Mouse (Mus musculus) hindlimb bud, embryonic 11.5 days (tissue): ENCODE measurements around the gene Rab11fip4.

Experiments
- DNase-seq: peaks from one replicate; pipeline ENCODE4 v3.0.0-alpha.2; 2012; ENCODE audit warnings: low read depth, low spot score; ENCODE audit errors: extremely low spot score

The Rab11fip4 gene

DNA sequence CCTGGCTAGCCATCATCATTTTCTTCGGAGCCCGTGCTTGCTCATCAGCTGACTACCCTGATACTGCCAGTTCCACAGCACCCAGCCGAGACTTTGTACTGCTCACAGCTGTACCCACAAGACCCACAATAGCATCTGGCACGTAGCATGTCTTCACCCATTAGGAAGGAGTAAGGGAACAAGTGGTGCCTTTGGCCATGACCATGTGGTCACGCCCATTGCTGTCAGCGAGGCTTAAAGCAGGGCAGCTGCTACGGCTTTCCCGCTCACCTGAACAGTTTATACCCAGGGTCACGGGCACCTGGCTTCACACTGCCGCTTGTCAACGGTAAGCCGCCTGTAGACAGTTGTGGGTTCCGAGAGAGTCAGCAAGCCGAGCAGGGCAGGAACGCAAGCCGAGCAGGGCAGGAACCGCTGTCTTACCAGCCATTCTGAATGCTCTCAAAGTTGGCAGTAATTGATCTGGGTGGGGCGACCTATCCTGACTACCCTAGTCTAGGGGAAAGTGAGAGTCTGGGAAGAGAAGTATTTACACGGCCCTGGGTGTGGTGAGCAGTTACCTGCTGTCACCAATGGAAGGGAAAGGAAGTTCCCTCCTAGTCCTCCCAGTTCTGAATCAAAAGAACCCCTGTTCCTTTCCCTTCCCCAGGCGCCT is 62.0 kb downstream of the Rab11fip4 start:
- no peak for DNase-seq

DNA sequence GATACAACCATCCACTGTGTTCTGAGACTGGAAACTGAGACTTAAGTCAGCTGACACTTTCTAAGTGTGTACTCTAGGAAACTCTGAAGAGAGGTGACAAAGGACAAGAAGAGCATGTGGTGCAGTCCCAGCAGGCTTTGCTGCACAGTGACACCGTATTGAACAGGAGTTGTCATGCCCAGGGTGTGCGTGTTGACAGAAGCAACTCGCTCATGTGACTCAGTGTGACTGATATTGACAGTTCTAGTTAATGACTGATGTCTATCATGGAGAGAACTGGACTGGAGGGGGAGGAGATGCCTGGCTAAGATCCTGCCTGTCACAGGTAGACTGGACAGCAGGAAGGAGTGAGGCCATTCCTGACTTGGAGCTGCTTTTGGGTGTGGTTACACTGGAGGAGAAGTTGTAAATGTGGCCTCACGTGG is 63.4 kb downstream of the Rab11fip4 start:
- no peak for DNase-seq

GRCm38 (mm10) chr11:79655592-79655991 is 64.6 kb downstream of the Rab11fip4 start:
- DNase-seq = no peak

- no peak for DNase-seq
Measured at GRCm38 (mm10) chr11:79656491-79656890, 65.5 kb downstream of the Rab11fip4 start.

DNA sequence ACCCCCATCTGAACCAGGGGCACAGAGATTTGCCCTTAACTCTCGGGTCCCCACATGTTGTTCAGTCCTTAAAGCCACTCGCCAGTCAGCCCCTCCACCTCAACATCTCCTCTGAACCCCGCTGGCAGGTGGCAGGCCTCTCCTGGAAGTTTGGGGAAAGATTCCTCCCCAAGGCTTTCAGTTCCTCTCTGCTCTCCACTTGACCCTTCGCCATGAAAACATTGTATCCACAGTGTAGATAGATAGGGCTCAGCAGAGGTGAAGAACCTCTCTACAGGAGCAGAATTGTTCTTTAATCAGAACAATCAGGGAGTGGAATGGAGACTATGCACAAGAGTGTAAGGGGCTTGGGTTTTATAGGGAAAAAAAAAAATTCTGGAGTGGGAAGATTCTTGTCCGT is 66.0 kb downstream of the Rab11fip4 start:
- DNase-seq = no peak

- no peak for DNase-seq
Measured at GRCm38 (mm10) chr11:79658205-79658825, 67.3 kb downstream of the Rab11fip4 start.

GRCm38 (mm10) chr11:79660361-79661205 is 69.6 kb downstream of the Rab11fip4 start:
- DNase-seq = peak; percentile 75

GRCm38 (mm10) chr11:79661877-79662545 is 71.0 kb downstream of the Rab11fip4 start:
- no peak for DNase-seq

DNA sequence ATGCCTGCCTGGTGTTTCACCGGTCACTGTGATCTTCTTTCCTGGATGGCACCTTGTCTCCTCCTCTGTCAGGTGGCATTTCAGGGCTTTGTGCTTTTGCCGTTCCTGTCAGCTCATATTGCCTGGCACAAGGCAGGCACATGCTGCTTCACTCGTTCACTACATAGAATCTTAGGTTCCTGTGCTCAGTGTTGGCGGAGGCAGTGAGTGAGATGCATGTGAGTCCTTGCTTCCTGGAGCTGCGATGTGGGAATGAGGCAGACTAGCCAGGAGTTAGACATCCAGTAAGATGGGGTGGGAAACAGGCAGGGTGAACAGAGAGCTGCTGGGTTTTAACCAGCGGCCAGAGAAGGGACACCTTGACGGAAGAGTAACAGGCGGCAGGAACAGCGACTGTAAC is 72.1 kb downstream of the Rab11fip4 start:
- DNase-seq = no peak

DNA sequence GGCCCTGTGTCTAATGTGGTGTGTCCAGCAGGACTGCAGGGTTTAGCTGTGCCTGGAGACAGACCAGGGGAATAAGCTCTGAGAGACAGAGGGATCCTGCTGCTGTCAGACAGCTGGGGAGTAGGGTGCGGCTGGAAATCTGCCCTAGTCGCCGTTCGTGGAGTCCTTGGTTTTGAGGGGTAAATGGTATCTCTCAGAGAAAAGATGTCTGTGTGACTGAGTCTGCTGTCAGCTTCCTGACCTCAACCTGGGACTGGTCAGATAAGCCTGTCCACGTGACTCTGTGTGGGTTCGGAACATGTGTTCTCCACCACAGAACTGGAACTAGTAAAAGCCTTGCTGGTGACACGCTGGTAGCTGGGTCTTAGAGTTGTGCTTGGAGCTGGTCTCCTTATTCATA is 72.6 kb downstream of the Rab11fip4 start:
- DNase-seq = no peak

GRCm38 (mm10) chr11:79666544-79666943 is 75.5 kb downstream of the Rab11fip4 start:
- DNase-seq = no peak

DNA sequence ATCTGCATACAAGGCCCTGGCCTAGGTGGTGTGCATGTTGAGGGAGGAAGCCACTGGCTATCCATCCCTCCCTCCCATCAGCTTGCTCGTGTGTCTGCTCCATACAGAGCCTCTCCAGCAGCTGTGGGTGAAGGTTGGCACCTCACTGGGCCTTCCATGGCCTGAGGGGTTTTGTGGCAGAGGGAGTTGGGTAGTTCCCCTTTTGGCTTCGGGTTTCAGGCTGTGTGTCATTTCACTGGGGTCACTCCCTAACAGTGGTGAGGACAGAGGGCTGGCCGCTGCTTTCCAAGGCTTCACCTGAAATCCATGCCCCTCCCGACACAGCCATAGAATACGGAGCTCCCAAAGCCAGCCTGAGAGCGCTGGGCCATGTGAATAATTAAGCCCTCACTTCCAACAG is 78.2 kb downstream of the Rab11fip4 start:
- DNase-seq = no peak

DNA sequence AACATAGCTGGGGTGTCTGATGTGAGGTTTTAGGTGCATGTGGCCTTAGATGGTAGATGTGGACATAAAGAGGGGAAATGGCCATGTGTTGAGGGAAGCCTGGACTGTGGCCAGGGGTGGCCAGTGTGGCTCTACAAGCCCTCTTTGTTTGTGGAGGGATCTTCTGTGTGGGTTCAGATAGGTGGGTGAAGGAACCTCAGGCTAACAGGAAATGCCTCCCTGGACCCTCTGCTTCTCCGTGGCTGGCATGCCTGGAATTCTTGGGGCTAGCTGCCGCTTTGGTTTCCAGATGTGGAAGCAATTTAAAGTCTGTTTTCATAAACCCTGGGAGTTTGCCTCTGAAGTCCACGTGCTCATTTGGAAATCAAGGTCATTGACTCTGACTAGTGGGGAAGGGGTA is 78.9 kb downstream of the Rab11fip4 start:
- DNase-seq = peak; percentile 39

DNA sequence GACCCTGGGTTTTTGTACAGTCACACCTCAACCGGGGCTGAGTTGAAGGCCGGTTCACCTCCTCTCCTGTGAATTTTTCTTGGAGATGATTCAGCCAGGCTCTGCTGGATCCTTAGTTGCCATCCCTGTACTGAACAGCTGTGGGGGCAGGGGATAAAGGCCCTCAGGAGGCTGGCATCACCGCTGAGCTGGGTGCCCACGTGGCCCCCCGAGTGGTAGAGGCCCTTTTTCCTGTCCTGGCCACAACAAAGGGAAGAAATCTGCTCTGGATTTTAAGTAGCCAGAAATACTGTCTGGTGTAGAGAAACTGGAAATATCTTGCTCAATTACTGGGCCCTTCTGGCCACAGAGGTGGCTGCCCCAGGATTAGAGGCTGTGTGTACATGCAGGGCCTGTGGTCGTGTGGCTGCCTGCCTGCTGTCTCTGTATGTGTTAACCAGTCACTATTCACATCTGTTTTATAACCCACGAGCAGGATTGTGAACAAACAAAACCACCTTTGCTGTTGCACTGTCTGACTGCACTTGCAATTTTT is 79.5 kb downstream of the Rab11fip4 start:
- no peak for DNase-seq

GRCm38 (mm10) chr11:79671668-79672281 is 80.8 kb downstream of the Rab11fip4 start:
- no peak for DNase-seq

- DNase-seq = no peak
Measured at GRCm38 (mm10) chr11:79673072-79673471, 82.1 kb downstream of the Rab11fip4 start.

GRCm38 (mm10) chr11:79673717-79674116 is 82.7 kb downstream of the Rab11fip4 start:
- DNase-seq = no peak

- DNase-seq = no peak
Measured at GRCm38 (mm10) chr11:79674231-79674630, 83.2 kb downstream of the Rab11fip4 start.

DNA sequence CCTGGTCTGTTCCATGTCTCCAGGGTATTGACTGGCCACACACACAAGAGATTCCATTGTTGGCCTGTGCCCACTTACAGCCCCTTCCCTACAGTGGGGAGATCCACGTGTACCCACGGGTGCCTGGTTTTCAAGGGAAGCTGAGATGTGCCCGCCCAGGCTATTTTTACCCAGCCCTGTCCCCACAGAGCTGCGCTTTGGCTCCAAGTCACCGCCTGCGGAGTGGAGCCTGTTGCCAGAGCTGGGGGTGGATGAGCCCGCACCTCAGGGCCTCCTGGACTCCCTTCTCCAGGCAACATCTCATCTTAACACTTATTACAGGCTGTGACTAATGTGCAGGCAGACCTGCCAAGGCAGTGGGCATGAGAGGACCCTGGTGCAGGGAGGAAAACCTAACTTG is 83.6 kb downstream of the Rab11fip4 start:
- no peak for DNase-seq

DNA sequence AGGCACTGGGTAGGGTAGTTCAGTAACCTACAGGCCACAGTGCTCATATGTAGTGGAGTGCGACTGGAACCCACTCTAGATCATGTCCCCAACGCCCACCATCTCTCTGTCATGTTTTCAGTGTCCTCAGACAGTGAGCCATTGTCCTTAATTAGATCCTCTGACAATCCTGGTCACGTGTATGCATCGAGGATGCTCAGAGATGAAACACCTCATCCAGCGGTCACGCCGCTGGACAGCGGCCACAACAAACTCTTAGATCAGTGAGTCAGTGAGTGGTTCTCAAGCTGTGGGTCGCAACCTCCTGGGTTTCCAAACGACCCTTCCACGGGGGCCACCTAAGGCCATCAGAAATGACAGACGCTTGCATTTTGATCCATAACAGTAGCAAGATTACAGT is 84.3 kb downstream of the Rab11fip4 start:
- DNase-seq = no peak

- DNase-seq = no peak
Measured at GRCm38 (mm10) chr11:79675994-79676393, 85.0 kb downstream of the Rab11fip4 start.
